Mouse (Mus musculus): ENCODE results near the gene Slc24a3.

DNA sequence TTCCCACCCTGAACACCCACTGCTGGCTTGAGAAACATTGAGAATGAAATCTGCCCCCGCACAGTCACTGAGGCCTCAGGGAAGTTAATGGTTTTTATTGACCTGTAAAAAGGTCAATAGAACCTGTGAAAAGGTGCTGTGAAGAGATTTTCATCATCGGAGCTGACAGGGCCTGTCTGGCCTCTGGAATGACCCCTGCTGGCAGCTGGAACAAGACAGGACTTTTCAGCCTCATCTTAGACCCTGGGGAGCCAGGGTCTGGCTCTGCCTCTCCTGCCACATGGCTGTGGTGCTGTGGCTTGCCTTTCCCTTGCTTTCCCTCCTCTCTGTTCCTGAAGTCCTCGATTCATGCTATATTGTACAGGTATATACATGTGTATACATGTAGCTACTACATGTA lies 228.2 kb downstream of the Slc24a3 start:
- TF ChIP-seq CTCF (IDR thresholded peaks at IDR 0.05; ENCODE audit: insufficient read depth, low read length) (no peak), POLR2A (IDR thresholded peaks at IDR 0.05; ENCODE audit: borderline replicate concordance, extremely low read depth, low read depth, low read length) (no peak)
